Mouse (Mus musculus) cerebellum, adult 9-11 months (tissue): ENCODE measurements at regions not wholly inside any gene's neighbourhood (a gene's known extent, or its start where the extent isn't known, plus 50 kb on each side); places are given as distances from the start of the nearest gene placed in this dataset.
A peak's percentile ranks its signal among the peaks of the same experiment; 100 is the strongest.

Source experiments
- DNase-seq: peaks from one replicate; pipeline ENCODE4 v3.0.0; 2022

DNA sequence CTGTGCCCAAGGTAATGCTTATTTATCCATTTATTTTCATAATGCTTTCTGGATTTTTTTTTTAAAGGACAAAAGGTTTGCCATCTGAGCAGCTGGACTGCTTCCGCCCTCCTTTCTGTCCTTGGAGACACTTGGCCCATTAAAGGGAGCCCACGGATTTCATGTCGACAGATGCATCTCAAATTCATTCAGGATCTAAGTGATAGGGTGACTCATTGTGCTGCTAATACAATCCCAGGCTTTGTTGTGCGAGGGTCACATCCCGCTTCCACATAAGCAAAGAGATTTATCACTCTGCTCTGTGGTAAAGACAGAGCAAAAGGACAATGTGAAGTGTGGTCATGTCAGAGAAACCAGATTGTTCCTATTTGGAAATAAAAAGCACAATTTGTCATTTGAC, 220.8 kb downstream of the Csl start:
- no peak for DNase-seq

DNA sequence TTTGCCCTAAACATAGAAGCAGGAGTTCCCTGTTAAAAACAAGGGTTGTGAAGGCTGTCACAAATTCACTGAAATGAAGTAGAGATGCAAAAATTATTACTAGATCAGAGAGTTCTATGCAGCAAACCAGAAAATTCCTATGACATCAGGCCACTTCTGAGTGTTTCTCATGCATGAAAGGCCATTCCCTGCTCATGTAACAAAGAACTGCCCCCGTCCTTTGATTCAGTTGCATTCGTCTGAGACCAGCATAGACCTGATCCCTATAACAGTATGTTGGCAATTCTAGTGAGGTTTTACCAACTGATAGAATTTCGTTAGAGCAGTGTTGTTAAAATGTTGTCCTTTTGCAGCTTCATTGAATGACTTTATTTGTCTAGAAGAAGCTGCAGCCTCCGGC, 207.1 kb downstream of the Csl start:
- DNase-seq, result no peak

DNA sequence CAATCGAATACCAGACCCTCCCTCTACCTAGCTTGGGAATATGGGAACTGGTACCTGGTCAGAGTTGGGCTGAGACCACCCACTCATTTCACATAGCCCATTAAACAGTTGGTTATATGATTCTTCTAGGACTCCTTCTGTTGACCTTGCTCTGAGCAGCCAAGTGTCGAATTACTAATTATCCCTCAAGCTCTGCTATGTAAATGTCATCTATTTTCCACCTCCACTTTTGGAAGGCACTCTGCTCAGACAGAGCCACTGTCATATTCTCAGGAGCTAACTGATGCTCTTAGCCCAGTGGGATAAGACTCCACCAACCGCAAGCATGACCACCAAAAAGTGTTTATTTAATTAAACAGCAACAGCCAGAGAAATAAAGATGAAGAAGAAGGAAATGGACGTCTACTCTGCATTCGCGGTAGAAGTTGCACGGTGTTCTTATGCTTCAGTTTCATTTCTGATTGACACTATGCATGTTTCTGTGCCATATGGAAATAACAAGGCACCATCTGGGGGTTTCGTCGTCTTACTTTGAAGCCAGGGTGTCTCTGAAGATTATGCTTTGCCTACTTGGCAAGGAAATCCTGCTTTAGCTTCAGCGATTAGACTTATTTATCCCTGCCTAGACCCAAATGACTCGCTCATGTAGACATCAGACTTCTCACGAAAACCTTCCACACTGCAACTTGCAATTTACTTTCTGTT, 206.5 kb downstream of the Csl start:
- no peak for DNase-seq

DNA sequence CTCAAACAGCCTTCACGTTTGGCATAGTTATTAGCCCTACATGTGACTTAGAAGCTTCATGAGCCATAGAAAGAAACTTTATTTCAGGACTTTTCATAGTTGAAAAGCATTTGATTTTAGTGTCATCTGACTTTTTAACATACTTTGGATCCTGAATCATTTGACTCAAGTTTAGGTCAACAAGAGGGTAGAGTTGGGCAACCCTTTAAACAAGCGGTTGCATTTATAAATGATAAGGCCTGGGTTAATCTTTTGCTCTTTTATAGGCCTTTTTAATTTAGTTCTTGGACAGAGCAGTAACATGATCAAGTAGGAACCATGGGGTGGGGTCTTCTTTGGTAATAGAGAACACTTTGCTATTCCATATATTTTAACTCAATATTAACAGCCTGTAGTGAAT, 204.4 kb downstream of the Csl start:
- DNase-seq, result no peak

DNA sequence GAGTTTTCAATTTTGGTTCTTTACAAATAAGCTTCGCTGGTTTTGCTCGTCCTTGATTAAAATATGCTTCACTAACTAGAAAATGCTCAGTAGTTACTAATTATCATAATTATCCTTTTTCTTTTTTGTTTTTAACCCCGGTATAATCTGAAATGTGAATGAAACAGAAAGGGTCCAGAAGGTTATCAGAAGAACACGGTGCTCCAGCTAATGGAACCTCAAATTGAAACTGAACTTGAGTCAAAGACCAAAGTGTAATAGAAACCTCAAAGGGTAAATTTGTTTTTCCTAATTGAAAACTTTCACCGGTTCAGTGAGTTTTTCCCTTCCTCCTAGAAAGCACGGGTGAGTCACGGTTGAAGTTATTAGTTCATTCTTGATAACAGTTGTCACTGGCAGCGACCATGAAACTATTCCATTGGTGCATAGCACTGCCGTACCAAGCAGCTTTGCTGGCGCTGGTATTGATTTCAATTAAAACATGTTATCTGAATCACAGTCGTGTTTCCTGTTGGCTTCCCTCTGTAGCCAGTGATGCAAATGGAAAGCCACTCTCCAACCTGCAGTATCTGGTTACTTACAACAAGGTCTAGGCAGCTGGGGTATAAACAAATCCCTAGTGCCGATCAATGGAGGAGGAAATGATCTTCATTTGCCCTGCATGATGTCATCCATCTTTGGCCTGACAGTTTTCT, 203.7 kb downstream of the Csl start:
- DNase-seq, result no peak

DNA sequence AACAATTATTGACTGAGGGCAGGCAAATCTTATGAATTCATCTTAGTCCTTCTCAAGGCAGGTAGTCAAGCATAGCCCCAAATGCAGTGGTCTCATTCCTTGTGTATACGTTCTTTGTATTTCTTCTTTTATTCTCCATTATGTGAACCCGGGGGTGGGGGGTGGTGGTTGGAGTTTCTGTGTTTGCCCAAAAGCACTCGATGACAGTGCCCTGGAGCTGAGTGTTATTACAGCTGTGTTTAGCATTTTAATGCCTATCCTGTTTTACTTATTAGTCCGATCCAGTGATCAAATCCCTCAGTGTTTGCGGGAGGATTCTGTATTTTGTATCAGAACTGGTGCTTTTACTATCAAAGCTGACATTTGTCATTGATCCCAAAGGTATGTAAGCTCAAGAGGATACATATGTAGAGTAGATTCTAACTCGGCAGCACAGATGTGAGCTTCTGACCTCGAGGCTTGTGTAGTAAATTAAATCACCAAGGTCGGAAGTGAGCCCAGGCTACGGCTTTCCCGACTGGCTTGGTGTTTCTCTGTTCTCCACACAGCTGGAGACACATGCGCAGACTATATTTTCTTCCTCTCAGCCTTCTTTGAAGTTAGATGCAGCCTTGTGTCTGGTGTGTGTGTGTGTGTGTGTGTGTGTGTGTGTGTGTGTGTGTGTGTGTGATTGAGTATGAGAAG, 203.0 kb downstream of the Csl start:
- DNase-seq, result no peak

DNA sequence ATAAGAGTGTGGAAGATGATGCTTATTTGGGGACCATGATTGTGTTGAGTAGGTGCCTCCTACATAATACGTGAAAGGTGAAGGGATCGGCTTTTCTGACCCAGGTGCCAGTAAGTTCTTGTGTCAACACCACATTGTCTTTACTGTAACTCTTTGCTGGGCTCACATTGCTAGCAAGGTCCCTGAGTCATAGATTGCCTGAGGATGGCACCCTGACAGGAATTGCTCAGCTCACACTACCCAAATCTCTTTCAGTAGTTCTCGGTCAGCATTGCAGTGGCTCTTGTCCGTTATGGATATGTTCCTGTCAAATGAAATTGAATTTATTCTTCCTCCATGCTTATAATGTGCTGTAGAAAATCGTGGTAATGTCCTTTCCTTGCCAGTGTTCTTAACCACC, 200.8 kb downstream of the Csl start:
- DNase-seq, result no peak

DNA sequence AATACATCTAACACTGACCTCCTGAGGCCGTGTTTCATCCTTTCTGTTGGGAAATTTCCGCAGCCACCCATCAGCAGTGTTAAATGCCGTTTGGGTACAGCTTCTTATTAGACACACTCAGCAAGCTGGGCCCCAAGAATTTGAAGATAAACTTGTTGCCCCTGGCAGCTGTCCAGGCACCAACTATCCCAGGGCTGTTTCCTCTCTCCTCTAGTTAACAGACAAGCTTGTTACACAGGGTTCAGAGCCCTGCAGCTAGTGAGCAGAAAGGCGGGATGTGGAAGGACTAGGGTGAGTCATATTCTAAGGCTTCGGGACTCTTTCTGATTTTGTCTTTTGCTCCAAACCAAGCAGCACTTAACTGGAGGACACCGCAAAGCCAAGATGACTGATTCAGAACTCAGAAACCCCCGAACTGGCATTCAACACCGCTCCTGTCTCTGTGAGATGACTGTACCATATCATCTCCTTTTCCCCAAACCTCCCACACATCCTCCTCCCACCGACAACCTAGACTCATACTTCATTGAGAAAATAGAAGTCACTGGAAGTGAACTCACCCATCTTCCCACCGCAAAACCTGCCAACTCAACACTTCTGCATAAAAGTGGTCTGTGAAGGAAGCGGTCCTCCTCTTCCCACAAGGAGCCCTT, 198.2 kb downstream of the Csl start:
- DNase-seq, result no peak

DNA sequence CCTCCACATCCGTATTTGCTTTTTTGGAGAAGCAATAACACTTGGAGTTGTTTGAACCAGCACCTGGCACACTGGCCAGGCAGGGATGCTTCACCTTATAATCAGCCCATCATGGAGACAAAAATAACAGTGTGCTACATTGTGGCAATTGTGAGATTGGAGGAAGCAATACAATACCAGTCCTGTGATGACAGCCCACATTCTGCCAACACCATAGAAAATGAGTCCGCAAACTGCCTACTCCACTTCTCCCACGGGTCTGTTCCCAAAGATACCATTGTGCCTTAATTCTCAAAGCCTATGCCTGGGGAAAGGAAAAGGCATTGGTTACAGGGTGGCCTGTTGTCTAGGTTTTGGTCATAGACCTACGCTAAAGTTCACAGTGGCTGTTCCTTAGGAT, 194.9 kb downstream of the Csl start:
- DNase-seq, result no peak

DNA sequence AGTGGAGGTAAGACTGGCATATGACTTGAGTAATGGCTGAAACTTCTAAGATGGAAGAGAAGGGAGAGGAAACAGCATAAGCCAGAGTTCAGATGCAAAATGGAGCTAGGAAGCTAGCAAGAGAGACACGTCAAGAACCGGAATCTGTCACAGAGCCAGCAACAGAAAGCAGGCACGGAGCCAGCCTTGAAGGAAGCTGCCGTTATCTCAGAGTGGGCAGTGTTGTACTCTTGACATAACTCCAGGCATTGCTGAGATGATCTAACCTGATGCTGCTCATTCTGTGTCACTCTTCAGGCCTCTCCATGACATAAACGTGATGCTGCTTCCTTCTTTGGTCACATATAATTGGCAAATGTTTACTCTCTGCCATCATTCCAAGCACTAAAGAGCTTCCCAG, 191.0 kb downstream of the Csl start:
- DNase-seq, result no peak

DNA sequence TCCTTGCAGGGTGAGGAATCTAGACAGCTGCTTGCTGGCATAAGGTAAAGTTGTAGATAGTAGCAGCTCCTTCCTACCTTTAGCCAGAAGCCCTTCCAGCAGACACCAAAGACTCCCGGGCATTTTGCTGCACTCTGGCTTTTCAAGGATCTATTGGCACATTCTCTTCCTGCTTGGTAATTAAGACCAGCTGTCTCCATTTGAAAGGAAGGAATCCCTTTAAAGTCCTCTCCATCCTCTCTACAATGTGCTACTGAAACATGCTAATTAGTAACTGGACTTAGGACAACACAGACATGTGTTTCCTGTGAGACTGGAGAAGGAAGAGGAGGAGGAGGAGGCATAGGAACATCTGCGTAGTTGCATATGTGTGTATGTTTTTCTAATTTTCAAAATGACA, 189.3 kb downstream of the Csl start:
- no peak for DNase-seq

DNA sequence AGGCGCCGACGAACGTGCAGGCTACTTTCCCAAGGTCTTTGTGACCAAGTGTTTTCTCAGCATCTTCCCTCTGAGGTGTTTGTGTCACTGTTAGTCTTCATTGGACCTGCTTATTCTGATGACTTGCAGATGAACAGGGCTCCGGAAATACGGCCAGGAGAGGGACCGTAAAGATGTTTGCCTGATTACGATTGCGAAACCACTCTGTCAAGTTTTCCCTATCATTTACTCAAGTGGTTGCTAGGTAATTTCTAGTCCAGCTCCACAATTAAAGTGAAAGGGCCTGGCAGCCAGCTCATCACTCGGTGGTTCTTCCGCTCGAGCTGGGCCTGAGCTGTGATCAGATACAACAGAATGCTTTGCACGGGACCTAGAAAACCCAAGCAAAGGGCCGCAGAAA, 185.5 kb downstream of the Csl start:
- DNase-seq, result no peak

DNA sequence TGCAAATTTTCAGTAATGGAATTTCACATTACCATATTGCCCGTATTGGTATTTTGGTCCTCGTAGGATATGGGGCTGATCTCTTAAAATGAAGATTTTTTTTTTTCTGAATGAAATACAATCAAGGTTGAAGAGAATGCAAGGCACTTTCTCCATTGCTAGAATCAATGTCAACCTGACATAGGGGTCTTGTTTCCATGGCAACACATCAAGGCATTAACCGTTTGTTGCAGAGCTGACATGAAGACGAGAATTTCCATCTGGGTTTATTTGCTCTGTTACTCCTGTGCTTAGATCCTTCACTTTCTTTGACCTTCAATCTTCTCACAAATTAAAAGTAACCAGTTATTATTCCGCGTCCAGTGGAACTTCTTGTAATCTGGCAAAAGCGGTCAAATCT, 184.2 kb downstream of the Csl start:
- DNase-seq, result no peak

DNA sequence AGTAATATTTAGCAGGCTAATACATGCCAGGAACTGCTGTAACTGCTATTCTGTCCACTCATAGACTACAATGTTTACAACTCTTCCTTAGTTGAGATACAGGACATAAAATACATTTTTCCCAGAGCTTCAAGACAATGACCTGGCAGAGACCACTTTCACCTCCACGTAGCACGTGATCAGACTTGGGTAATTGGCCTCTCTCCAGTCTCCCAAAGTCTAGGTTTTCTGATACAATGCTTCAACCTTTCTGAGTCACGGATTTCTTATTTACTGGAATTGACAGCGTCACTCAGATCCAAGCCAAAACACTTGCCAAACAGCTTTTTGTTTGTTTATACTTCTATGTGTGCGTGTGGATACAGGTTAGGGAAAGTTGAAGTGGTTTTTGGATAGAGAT, 183.2 kb downstream of the Csl start:
- no peak for DNase-seq

DNA sequence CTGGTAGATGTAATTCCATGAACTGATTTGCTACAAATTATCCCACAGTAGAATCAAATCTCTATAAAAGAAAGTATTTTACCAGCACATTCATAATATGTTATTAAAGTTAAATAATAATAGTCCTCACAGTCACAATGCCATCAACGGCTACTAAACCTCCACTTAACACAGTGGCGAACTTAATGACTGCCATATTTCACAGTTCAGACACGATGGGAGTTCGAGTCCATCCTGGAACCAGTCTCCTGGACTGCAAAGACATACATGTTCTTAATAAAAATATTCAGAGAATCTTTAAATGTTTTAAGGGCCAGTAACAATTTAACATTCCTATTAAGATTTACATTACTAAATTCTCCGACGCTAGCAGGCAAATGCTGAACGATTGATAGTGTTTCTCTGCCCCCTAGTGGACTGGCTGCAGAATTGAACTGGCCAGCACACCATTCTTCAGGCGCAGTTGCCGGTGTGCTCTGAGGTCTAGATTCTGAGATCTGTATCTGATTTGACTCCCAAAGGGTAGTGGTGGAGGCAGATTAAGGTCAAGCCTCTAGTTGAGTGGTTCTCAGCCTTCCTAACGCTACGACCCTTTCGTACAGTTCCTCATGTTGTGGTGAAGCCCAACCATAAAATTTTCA, 182.3 kb downstream of the Csl start:
- DNase-seq, result peak; percentile 24

DNA sequence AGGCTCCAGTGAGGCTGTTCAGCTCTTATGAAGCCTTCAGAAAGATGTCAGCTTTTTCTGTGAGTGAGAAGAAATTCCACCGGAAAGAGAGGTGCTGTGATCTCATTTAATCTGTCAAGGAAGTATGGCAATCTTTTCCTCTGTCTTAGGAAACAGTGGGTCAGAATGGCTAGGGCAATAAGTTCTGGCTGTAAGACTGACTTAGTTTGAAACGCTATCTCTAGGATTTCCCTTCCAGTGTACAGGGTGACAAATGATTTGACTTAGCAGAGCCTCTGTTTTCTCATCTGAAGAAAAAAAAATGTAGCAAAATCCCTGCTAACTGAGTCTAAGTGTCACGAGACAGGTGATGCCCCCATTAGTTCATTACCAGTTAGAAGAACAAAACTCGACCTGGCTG, 181.1 kb downstream of the Csl start:
- no peak for DNase-seq

DNA sequence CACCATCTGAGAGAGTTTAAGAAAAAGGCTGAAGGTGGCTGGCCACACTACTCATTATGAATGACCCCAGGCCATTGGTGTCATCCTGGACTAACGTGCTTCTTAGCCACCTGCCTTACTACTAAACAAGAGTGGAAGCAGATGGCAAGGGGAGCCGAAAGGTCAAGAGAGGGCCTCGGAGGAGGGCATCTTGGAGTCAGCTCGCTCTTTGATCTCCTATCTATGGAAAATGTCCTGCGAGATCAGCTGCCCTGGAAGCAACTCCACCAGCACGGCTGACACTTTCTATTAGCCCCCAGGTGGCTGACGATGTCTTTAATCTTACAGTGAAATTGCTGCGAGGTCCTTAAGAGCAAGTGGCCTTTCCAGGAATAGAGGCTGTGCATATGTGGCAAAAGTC, 179.3 kb downstream of the Csl start:
- no peak for DNase-seq

DNA sequence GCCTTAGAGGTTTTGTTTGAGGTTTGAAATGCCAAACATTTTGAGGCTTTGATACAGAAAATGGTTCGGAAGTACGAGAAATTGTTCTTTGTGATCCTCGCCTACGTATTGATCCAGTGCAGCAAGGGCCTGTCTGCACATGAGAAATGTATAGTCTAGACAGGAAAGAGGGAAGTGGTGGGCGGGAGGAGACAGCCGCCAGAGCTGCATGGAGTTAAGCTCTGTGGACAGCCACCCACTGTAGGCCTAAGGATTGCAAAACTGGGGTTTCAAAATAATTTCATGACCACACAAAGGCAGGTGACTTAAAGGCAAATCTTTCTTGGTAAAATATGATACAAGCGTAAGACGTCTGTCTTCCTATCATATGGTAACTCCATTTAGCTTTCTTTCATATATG, 178.4 kb downstream of the Csl start:
- no peak for DNase-seq

DNA sequence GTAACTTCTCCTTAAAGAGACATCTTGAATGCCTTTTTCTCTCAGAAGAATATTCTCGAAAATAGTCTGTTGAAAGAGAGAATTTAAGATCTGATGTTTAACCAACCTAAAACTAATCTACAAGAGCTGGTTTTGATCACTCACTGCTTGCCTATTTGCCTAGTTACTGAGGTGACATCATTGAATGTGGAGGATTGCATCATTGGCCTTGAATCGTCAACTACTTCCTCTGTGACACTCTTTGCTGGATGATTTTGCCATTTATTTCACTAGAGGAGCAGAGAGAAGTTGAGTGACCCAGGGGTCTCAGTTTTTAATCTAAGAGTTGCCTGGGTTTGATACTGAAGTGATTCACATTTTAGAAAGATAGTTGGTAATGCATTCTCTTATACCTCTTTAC, 174.6 kb downstream of the Csl start:
- DNase-seq, result no peak

DNA sequence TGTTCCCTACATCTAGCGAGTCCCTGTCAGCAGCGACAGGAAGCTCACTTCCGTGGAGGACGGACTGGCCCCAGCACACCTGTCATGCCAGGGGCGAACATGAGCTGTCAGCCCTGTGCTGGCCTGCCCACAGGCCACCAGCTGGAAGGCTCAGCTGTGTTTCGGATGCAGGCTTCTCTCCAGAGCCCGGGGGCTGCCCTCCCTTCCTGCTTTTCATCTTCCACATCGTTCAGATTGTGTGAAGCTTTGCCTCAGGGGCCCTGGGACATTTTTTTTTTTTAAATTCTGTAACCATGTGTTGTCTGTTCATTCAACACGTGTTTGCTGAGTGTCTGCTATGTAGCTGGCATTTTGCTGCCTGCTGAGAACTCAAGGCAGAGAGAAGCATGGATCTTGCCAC, 167.2 kb downstream of the Csl start:
- peak; percentile 18 for DNase-seq

DNA sequence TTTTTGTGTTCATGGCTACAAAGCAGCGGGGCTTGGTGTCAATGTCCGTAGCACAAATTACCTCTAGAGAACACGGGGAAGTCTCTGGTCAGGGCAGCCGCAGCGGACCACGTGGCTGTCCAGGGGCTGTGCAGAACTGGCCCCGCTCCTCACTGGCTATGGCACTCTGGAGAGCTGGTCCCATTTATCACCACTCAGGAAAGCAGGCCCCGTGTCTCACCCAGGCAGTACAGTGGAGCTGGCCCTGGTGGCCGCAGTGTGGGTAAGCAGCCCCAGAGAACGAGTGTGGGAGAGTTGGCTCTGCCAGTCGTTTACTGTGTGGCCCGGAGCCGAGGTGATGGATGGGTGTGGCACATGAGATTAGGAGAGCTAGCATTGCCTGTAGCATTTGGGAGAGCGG, 163.8 kb downstream of the Csl start:
- no peak for DNase-seq

DNA sequence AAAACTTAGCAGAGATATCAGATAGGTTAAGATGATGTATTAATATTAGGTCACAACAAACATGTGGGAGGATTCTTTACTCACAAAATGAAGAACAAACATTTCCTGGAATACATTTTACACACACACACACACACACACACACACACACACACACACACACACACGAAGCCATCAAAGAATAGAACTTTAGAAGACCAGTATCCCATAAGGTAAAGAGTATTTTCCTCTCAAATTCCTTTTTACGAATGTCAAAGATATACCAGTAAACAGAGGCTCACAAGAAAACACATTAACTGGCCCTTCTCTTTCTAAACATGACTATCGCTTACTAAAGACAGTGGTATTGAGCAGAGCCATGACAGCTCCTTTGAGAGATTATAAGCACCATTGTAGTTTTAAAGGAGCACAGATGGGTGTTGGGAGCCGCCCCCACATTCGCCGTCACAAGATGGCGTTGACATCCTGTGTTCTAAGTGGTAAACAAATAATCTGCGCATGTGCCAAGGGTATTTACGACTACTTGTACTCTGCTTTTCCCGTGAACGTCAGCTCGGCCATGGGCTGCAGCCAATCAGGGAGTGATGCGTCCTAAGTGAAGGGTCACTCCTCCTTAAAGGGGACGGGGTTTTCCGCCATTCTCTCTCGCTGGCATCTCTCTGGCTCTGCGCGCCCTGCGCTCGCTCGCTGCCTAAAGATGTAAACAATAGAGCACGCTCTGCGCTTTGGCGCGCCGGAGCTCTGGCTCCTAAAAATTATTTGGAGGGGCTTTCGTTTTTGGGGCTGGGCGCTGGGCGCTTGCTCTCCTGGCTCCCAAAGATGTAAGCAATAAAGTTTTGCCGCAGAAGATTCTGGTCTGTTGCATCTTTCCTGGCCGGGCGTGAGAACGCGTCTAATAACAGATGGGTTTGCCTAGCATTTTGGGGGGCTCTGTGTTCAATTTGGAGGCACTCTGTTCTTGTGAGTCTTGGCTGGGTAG, 160.0 kb downstream of the Csl start:
- DNase-seq, result peak; percentile 63
